Comparison of ENCODE assay signal across 22 mouse cellular contexts in the genomic region with DNA sequence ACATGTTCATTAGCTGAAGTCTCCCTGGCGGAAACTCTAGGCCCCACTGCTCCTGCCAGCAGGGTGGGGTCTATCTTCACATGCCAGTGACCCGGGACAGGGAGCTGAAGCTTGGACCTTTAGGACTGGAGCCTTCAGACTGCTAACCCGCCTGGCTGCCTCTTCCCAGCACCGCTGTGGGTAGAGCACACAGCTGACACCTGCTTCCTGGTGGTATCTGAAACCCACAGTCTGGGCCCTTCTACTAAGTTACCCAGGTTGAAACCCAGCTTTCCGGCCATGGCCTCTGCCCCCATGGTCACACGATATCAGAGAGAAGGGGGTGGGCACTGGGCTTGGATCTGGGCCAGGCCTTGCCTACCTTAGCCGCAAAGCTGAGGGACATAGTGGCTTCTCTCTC. TPM values are rescaled to one million over a fixed set of nuclear protein-coding genes. Genes with fewer than 3 reads are reported as not detected.
DNase-seq lines count a peak whose midpoint lies in the region; ATAC-seq and TF ChIP-seq lines count a peak whose summit lies in the region.
"Had no signal": no experiment of that assay in that cellular context is flagged by ENCODE, and none has a peak within 500 bp of the region (broad histone marks: within the 10 kb centered on the region; RNA-seq: fewer than 3 reads in every experiment).

No protein-coding gene starts in this region.

- H3K36me3 ChIP-seq in liver, postnatal 0 days (replicated peaks; ENCODE audit: insufficient read depth, low read length), result no peaks in the 10 kb centered on the region; the same call in 1 of the 2 replicates
- H3K36me3 ChIP-seq in myocyte (ENCODE audit: control insufficient read depth, insufficient read depth), result peaks cover 7% of the 10 kb centered on the region
- H3K36me3 ChIP-seq: midbrain, embryonic 15.5 days had no signal

- H3K4me2 ChIP-seq in liver, postnatal 0 days (ENCODE audit: low read depth, low read length), result no peak overlapping the region
- H3K4me2 ChIP-seq in myocyte (ENCODE audit: low read depth), result no peak overlapping the region
- H3K4me2 ChIP-seq: heart, embryonic 15.5 days; hindbrain, embryonic 12.5 days; limb, embryonic 15.5 days; midbrain, embryonic 15.5 days; neural tube, embryonic 12.5 days; stomach, embryonic 15.5 days had no signal

- peaks cover 14% of the 10 kb centered on the region for H3K79me2 ChIP-seq in myocyte (ENCODE audit: control insufficient read depth, insufficient read depth)

- H3ac ChIP-seq in myocyte (ENCODE audit: control insufficient read depth, insufficient read length), result no peak overlapping the region

- TF ChIP-seq CTCF in liver, postnatal 0 days (IDR thresholded peaks at IDR 0.05; ENCODE audit: low read depth), result no peak

- no peak for TF ChIP-seq EP300 in liver, postnatal 0 days (IDR thresholded peaks at IDR 0.05; ENCODE audit: low read depth)

- ATAC-seq in liver, postnatal 0 days, result no peak
- ATAC-seq in granulocyte monocyte progenitor cell, adult 5-6 weeks (replicated peaks; ENCODE audit: poor library complexity, severe bottlenecking), result peak; percentile 46; the same call in 1 of the 2 replicates
- ATAC-seq: forebrain, postnatal 0 days; midbrain, embryonic 15.5 days had no signal

- no peak overlapping the region for H3K9ac ChIP-seq in liver, postnatal 0 days (replicated peaks)
- H3K9ac ChIP-seq: forebrain, postnatal 0 days; heart, embryonic 15.5 days; hindbrain, embryonic 12.5 days; limb, embryonic 15.5 days; midbrain, embryonic 15.5 days; neural tube, embryonic 12.5 days; stomach, embryonic 15.5 days had no signal

- no peak for TF ChIP-seq POLR2A in myocyte (IDR thresholded peaks at IDR 0.05; ENCODE audit: insufficient read length, low read depth)

- no peaks in the 10 kb centered on the region for H3K4me1 ChIP-seq in liver, postnatal 0 days (ENCODE audit: insufficient read depth)
- H3K4me1 ChIP-seq: limb, embryonic 15.5 days; neural tube, embryonic 12.5 days; stomach, embryonic 15.5 days had no signal

- DNase-seq in liver, postnatal 0 days, result peak; percentile 30
- DNase-seq in liver, result no peak
- DNase-seq in thymus, postnatal 14 days, result peak; percentile 62
- DNase-seq in yolk sac, embryonic 10.5 days (ENCODE audit: low spot score), result no peak
- DNase-seq in left cerebral cortex, adult 11 months (ENCODE audit: low spot score), result no peak
- no peak for DNase-seq in embryo, embryonic 10.5 days (ENCODE audit: low spot score)
- DNase-seq: adrenal gland, postnatal 25 days; cerebellum, adult 9-10 months; forebrain, postnatal 0 days; gastrocnemius, postnatal 14 days; kidney, adult 8-10 months; right cerebral cortex, postnatal 14 days had no signal

- H3K4me3 ChIP-seq in liver, postnatal 0 days (ENCODE audit: low read depth, low read length), result no peak overlapping the region
- H3K4me3 ChIP-seq in myocyte, result no peak overlapping the region
- H3K4me3 ChIP-seq: heart, embryonic 15.5 days; hindbrain, embryonic 12.5 days; layer of hippocampus, adult 2 months; limb, embryonic 15.5 days; midbrain, embryonic 15.5 days; neural tube, embryonic 12.5 days; stomach, embryonic 15.5 days had no signal

- H3K9me3 ChIP-seq in liver, postnatal 0 days (ENCODE audit: low read length), result no peaks in the 10 kb centered on the region
- H3K9me3 ChIP-seq: heart, embryonic 15.5 days; hindbrain, embryonic 12.5 days; limb, embryonic 15.5 days; midbrain, embryonic 15.5 days; neural tube, embryonic 12.5 days; stomach, embryonic 15.5 days had no signal

- 45% methylated on average over 7 of the region's 7 CpGs for WGBS in liver, postnatal 0 days (ENCODE audit: insufficient replicate concordance)

- H3K27me3 ChIP-seq in liver, postnatal 0 days (ENCODE audit: insufficient read depth, low read length), result no peaks in the 10 kb centered on the region
- H3K27me3 ChIP-seq in myocyte (ENCODE audit: control insufficient read depth, insufficient read depth, insufficient read length), result no peaks in the 10 kb centered on the region
- H3K27me3 ChIP-seq: heart, embryonic 15.5 days; hindbrain, embryonic 12.5 days; limb, embryonic 15.5 days; midbrain, embryonic 15.5 days; neural tube, embryonic 12.5 days; stomach, embryonic 15.5 days had no signal

- no peak overlapping the region for H3K27ac ChIP-seq in liver, postnatal 0 days (ENCODE audit: low read depth)
- H3K27ac ChIP-seq: heart, embryonic 15.5 days; hindbrain, embryonic 12.5 days; layer of hippocampus, adult 2 months; limb, embryonic 15.5 days; macrophage; midbrain, embryonic 15.5 days; neural tube, embryonic 12.5 days; stomach, embryonic 15.5 days had no signal

TF ChIP-seq in myocyte, 11 proteins besides CTCF, POLR2A, EP300 and RAD21:
- TF ChIP-seq REST (IDR thresholded peaks at IDR 0.05; ENCODE audit: insufficient read depth, insufficient read length) (no peak), MYOG (IDR thresholded peaks at IDR 0.05; ENCODE audit: control insufficient read depth in 1 of 3, insufficient read depth in 1 of 3, insufficient read length in 2 of 3, low read depth in 2 of 3) (peak in 2 of 3 experiments; percentile 75 to 96), TCF12 (IDR thresholded peaks at IDR 0.05; ENCODE audit: insufficient read depth, poor library complexity, severe bottlenecking) (no peak), USF1 (IDR thresholded peaks at IDR 0.05; ENCODE audit: low read depth) (no peak), MYOD1 (IDR thresholded peaks at IDR 0.05; ENCODE audit: control insufficient read depth in 1 of 3, insufficient read length in 2 of 3, low read depth in 2 of 3) (peak; percentile 22 to 93 (median 90)), TCF3 (IDR thresholded peaks at IDR 0.05; ENCODE audit: insufficient read length, low read depth) (peak; percentile 82), E2F4 (IDR thresholded peaks at IDR 0.05; ENCODE audit: insufficient read depth) (no peak), POLR2AphosphoS2 (IDR thresholded peaks at IDR 0.05; ENCODE audit: insufficient read length, low read depth) (no peak), SRF (IDR thresholded peaks at IDR 0.05; ENCODE audit: control insufficient read depth, insufficient read length, low read depth) (no peak), CEBPB (IDR thresholded peaks at IDR 0.05; ENCODE audit: insufficient read depth, poor library complexity, severe bottlenecking) (no peak), MAX (IDR thresholded peaks at IDR 0.05; ENCODE audit: low read depth) (no peak)
TF ChIP-seq in myocyte: peak in this region for 3.

RNA-seq across cellular contexts. Expression of a gene that starts 9.4 kb away (rescaled TPM):
- 1.7 and 1.9 TPM in 2 replicates for polyA plus RNA-seq in liver, postnatal 0 days (2015; fragmentation: Nextera tagmentation; extraction: Ambion mirVana)
- total RNA-seq in granulocyte monocyte progenitor cell, adult 5-6 weeks (2014; fragmentation: Nextera tagmentation), result 6.1 and 6.6 TPM in 2 replicates
- 2.7 and 4.6 TPM in 2 replicates for total RNA-seq in granulocyte monocyte progenitor cell, adult 5-6 weeks (2017)
- 83.4 TPM for polyA plus RNA-seq in myocyte (2012; fragmentation: generic; extraction: Trizol)

Comparison
In these comparisons a context has a peak if more than half of its experiments do, and no peak if none do; other contexts are left out.
1. DNase-seq: peak in liver, postnatal 0 days (single experiment) and thymus, postnatal 14 days (single experiment); none in liver (single experiment), yolk sac, embryonic 10.5 days (single experiment), left cerebral cortex, adult 11 months (single experiment) and embryo, embryonic 10.5 days (single experiment).
2. RNA of a gene that starts 9.4 kb away (polyA plus RNA-seq): 83.4 TPM in myocyte (single experiment); 1.7 to 1.9 TPM in liver, postnatal 0 days; every median in the first group is over 10 times any median in the second.